Mouse (Mus musculus): ENCODE measurements around the gene Tenm4. TPM values are rescaled to one million over a fixed set of nuclear protein-coding genes. Genes with fewer than 3 reads are reported as not detected.
A peak's percentile ranks its signal among the peaks of the same experiment; 100 is the strongest.

Tenm4 gene
- polyA plus RNA-seq, 1 experiment from 2014 or later: 0.68 TPM

GRCm38 (mm10) chr7:96457891-96458290, 286.8 kb downstream of the Tenm4 start:
- no peaks in the 10 kb centered on the region for H3K27me3 ChIP-seq (ENCODE audit: insufficient read depth, low read length)

GRCm38 (mm10) chr7:96458992-96459391, 287.9 kb downstream of the Tenm4 start:
- ATAC-seq: no peak
- Histone ChIP-seq H3K9ac (replicated peaks) (no peak overlapping the region), H3K9me3 (ENCODE audit: low read length) (no peaks in the 10 kb centered on the region), H3K27me3 (ENCODE audit: insufficient read depth, low read length) (no peaks in the 10 kb centered on the region), H3K27ac (ENCODE audit: low read depth) (no peak overlapping the region), H3K4me1 (ENCODE audit: insufficient read depth) (no peaks in the 10 kb centered on the region), H3K4me3 (ENCODE audit: low read depth, low read length) (no peak overlapping the region), H3K4me2 (ENCODE audit: low read depth, low read length) (no peak overlapping the region), H3K36me3 (replicated peaks; ENCODE audit: insufficient read depth, low read length) (no peaks in the 10 kb centered on the region)
- TF ChIP-seq EP300 (IDR thresholded peaks at IDR 0.05; ENCODE audit: low read depth) (no peak), CTCF (IDR thresholded peaks at IDR 0.05; ENCODE audit: low read depth) (no peak)
- DNase-seq: no peak
- 70% methylated on average over 6 of the region's 6 CpGs for WGBS (ENCODE audit: insufficient replicate concordance)

More at GRCm38 (mm10) chr7:96457891-96458290, 286.8 kb downstream of the Tenm4 start:
- TF ChIP-seq EP300 (IDR thresholded peaks at IDR 0.05; ENCODE audit: low read depth) (no peak), CTCF (IDR thresholded peaks at IDR 0.05; ENCODE audit: low read depth) (no peak)
- DNase-seq (no peak), ATAC-seq (no peak)
- 61% methylated on average over 2 of the region's 2 CpGs for WGBS (ENCODE audit: insufficient replicate concordance)
- Histone ChIP-seq H3K9ac (replicated peaks) (no peak overlapping the region), H3K4me3 (ENCODE audit: low read depth, low read length) (no peak overlapping the region), H3K27ac (ENCODE audit: low read depth) (no peak overlapping the region), H3K36me3 (replicated peaks; ENCODE audit: insufficient read depth, low read length) (no peaks in the 10 kb centered on the region), H3K9me3 (ENCODE audit: low read length) (no peaks in the 10 kb centered on the region), H3K4me1 (ENCODE audit: insufficient read depth) (no peaks in the 10 kb centered on the region), H3K4me2 (ENCODE audit: low read depth, low read length) (no peak overlapping the region)

GRCm38 (mm10) chr7:96466761-96467160, 295.7 kb downstream of the Tenm4 start:
- WGBS (ENCODE audit: insufficient replicate concordance): 78% methylated on average over 3 of the region's 3 CpGs
- no peak for TF ChIP-seq CTCF (IDR thresholded peaks at IDR 0.05; ENCODE audit: low read depth)
- TF ChIP-seq EP300 (IDR thresholded peaks at IDR 0.05; ENCODE audit: low read depth): no peak

GRCm38 (mm10) chr7:96470821-96471220, 299.8 kb downstream of the Tenm4 start:
- Histone ChIP-seq H3K27me3 (ENCODE audit: insufficient read depth, low read length) (no peaks in the 10 kb centered on the region), H3K4me1 (ENCODE audit: insufficient read depth) (no peaks in the 10 kb centered on the region), H3K4me2 (ENCODE audit: low read depth, low read length) (no peak overlapping the region), H3K9me3 (ENCODE audit: low read length) (no peaks in the 10 kb centered on the region), H3K36me3 (replicated peaks; ENCODE audit: insufficient read depth, low read length) (no peaks in the 10 kb centered on the region), H3K4me3 (ENCODE audit: low read depth, low read length) (no peak overlapping the region), H3K9ac (replicated peaks) (no peak overlapping the region), H3K27ac (ENCODE audit: low read depth) (no peak overlapping the region)
- TF ChIP-seq CTCF (IDR thresholded peaks at IDR 0.05; ENCODE audit: low read depth): no peak
- TF ChIP-seq EP300 (IDR thresholded peaks at IDR 0.05; ENCODE audit: low read depth): no peak
- 72% methylated on average over 6 of the region's 6 CpGs for WGBS (ENCODE audit: insufficient replicate concordance)
- ATAC-seq (no peak), DNase-seq (no peak)

More at GRCm38 (mm10) chr7:96466761-96467160, 295.7 kb downstream of the Tenm4 start:
- H3K27me3 ChIP-seq (ENCODE audit: insufficient read depth, low read length): no peaks in the 10 kb centered on the region
- H3K4me1 ChIP-seq (ENCODE audit: insufficient read depth): no peaks in the 10 kb centered on the region
- H3K4me2 ChIP-seq (ENCODE audit: low read depth, low read length): no peak overlapping the region
- DNase-seq (no peak), ATAC-seq (no peak)
- H3K9me3 ChIP-seq (ENCODE audit: low read length): no peaks in the 10 kb centered on the region
- H3K36me3 ChIP-seq (replicated peaks; ENCODE audit: insufficient read depth, low read length): no peaks in the 10 kb centered on the region
- no peak overlapping the region for H3K9ac ChIP-seq (replicated peaks)
- no peak overlapping the region for H3K27ac ChIP-seq (ENCODE audit: low read depth)
- H3K4me3 ChIP-seq (ENCODE audit: low read depth, low read length): no peak overlapping the region

- 83% methylated on average over 11 of the region's 11 CpGs for WGBS (ENCODE audit: insufficient replicate concordance)
- H3K9ac ChIP-seq (replicated peaks): no peak overlapping the region
- H3K27me3 ChIP-seq (ENCODE audit: insufficient read depth, low read length): no peaks in the 10 kb centered on the region
- ATAC-seq: no peak
- no peak for TF ChIP-seq EP300 (IDR thresholded peaks at IDR 0.05; ENCODE audit: low read depth)
- no peak for TF ChIP-seq CTCF (IDR thresholded peaks at IDR 0.05; ENCODE audit: low read depth)
- no peaks in the 10 kb centered on the region for H3K36me3 ChIP-seq (replicated peaks; ENCODE audit: insufficient read depth, low read length)
- no peak overlapping the region for H3K27ac ChIP-seq (ENCODE audit: low read depth)
- no peaks in the 10 kb centered on the region for H3K4me1 ChIP-seq (ENCODE audit: insufficient read depth)
- no peak overlapping the region for H3K4me2 ChIP-seq (ENCODE audit: low read depth, low read length)
- no peak for DNase-seq
- no peaks in the 10 kb centered on the region for H3K9me3 ChIP-seq (ENCODE audit: low read length)
- H3K4me3 ChIP-seq (ENCODE audit: low read depth, low read length): no peak overlapping the region
These were observed 303.6 kb downstream of the Tenm4 start for GRCm38 (mm10) chr7:96474560-96475089.

GRCm38 (mm10) chr7:96476987-96477613, 306.1 kb downstream of the Tenm4 start:
- ATAC-seq: peak; percentile 13; the same call in 1 of the 2 replicates
- H3K36me3 ChIP-seq (replicated peaks; ENCODE audit: insufficient read depth, low read length): no peaks in the 10 kb centered on the region
- H3K4me3 ChIP-seq (ENCODE audit: low read depth, low read length): no peak overlapping the region
- DNase-seq: no peak
- WGBS (ENCODE audit: insufficient replicate concordance): 56% methylated on average over 6 of the region's 6 CpGs
- TF ChIP-seq CTCF (IDR thresholded peaks at IDR 0.05; ENCODE audit: low read depth) (no peak), EP300 (IDR thresholded peaks at IDR 0.05; ENCODE audit: low read depth) (no peak)
- no peak overlapping the region for H3K27ac ChIP-seq (ENCODE audit: low read depth)
- H3K4me1 ChIP-seq (ENCODE audit: insufficient read depth): no peaks in the 10 kb centered on the region
- H3K4me2 ChIP-seq (ENCODE audit: low read depth, low read length): no peak overlapping the region
- no peak overlapping the region for H3K9ac ChIP-seq (replicated peaks)
- no peaks in the 10 kb centered on the region for H3K27me3 ChIP-seq (ENCODE audit: insufficient read depth, low read length)
- H3K9me3 ChIP-seq (ENCODE audit: low read length): no peaks in the 10 kb centered on the region

Data from liver, postnatal 0 days (tissue).